Mouse (Mus musculus): ENCODE results near the gene Sytl2.

DNA sequence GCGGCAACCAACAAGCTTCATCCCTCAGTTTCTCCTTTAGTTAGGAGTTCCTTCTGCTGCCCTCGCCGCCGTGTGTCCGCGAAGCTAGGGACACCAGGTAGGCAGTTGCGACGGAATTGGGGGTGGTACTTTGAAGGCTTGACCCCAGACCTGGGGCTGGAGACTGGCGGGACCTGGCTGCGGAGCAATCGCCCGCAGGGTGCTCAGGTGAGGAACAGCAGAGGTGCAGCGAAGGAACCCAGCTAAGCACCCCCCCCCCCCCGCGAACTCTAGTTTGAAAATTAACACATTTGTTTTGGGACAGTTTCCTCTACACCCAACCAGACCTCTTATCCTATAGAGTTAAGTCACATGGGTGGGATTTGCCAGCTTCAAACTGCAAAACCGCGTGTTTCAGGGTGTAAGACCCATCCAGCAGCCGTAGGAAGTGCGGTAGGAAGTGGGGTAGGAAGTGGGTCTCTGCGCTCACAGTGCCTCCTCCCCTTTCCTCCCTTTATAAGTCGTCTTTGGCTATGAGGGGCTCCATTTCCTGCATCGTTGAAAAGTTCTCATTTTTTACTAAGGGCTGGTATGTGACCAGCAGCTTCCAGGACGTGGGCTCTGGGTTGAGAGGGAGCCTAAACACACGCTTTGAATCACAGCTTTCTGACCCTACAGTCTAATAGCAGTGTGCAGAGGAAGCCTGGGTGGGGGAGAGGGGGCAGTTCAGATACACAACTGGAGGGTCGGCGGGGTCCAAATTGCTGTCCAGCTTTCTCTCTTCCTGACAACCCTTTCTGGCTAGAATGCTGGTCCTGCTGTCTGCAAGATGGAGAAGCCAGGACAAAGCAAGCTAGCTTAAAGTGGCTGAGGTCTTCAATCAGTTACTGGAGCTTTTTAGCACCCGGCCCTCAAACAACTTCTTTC is 848 bp downstream of the Sytl2 start:
- TF ChIP-seq CTCF (conservative IDR thresholded peaks at IDR 0.05; ENCODE audit: low read length) = no peak
- TF ChIP-seq POU5F1 (IDR thresholded peaks at IDR 0.05; ENCODE audit: borderline replicate concordance, low read length) = no peak
